Mouse (Mus musculus): Measurements from ENCODE around the gene Chpt1. TPM values are rescaled to one million over a fixed set of nuclear protein-coding genes. Genes with fewer than 3 reads are reported as not detected.
"Not testable (repeated sequence)": the region's sequence is repeated elsewhere in the genome, so short reads cannot be mapped to it uniquely, and the experiment has no call there.

The Chpt1 gene
- polyA plus RNA-seq, 1 experiment: 90.5 TPM

DNA sequence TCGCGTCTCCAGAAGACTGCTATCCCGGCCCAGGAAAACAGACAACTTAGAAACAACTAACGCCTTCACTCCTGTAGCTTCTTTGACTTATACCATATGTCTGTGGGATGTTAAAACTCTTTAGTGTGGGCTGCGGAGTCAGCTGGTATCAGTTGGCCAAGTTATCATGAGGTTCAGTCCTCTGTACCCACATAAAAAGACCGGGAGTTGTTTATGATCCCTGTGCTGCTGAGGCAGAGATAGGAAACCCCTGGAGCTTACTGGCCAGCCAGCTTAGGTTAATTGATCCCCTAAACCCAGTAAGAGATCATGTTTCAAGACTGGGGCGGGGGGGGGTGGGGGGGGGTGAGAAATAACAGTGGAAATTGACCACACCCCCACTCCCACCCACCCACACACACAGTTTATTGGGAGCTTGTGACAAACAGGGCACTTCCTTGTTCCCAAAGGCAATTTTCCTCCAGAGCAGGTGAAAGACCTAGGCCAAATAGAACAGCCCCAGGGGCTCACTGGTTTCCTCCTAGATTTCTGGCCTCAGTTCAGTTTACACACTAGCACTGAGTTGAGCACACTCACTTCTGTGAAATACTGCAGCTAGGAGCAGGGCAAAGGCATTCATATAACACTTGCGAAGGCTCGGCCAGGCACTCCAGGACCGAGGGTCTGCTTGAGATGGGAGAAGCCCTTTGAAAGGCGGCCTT lies 6.9 kb downstream of the Chpt1 start:
- peak overlapping the region; percentile 53 for H3K27ac ChIP-seq (ENCODE audit: insufficient read depth, low read depth, low read length)
- no peaks in the 10 kb centered on the region for H3K27me3 ChIP-seq (ENCODE audit: control insufficient read depth, insufficient read depth, low read length)
- TF ChIP-seq CTCF (IDR thresholded peaks at IDR 0.05; ENCODE audit: extremely low read depth, insufficient read length, insufficient replicate concordance, low read depth, low read length) (no peak), POLR2A (IDR thresholded peaks at IDR 0.05; ENCODE audit: low read depth, low read length) (no peak)
- peaks cover 2% of the 10 kb centered on the region; the same call in 1 of the 2 replicates for H3K36me3 ChIP-seq (ENCODE audit: control insufficient read depth, insufficient read depth, low read length)
- no peak overlapping the region for H3K4me3 ChIP-seq (ENCODE audit: low read depth, low read length)
- peaks cover 12% of the 10 kb centered on the region; the same call in 1 of the 2 replicates for H3K4me1 ChIP-seq (ENCODE audit: control insufficient read depth, insufficient read depth, insufficient read length, low read length)
- 29% methylated on average over 11 of the region's 11 CpGs for WGBS

DNA sequence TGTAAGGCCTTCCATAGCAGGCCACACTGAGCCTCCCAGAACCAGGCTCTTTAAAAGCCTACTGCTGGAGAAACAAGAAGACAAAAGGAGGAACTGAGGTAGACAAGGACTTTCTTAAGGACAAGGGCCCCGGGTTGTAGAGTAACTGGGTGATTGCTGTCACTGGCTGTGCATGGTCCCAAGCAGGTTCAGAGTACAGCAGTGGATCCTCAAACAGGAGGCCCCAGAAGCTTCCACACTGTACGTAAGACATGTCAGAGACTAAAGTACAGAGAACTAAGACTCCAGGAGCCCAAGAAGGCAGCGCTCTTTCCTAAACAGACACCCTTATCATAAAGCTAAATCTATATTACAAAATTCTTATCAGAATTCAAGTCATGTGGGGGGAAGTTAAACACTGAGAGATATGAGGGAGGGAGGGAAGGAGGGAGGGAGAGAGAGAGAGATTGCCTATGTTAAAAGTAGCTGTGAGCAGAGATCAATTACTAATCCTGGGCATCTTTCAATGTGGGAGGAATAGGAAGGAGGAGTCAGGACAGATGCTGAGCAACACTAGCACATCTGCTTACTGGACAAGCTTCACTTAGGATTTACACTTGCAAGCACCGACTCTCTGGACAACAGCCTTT lies 8.8 kb downstream of the Chpt1 start:
- no peak overlapping the region for H3K4me3 ChIP-seq (ENCODE audit: low read depth, low read length)
- WGBS: 30% methylated on average over 4 of the region's 4 CpGs
- peaks cover 4% of the 10 kb centered on the region for H3K36me3 ChIP-seq (ENCODE audit: control insufficient read depth, insufficient read depth, low read length)
- no peak overlapping the region for H3K27ac ChIP-seq (ENCODE audit: insufficient read depth, low read depth, low read length)
- H3K4me1 ChIP-seq (ENCODE audit: control insufficient read depth, insufficient read depth, insufficient read length, low read length): peaks cover 14% of the 10 kb centered on the region; the same call in 1 of the 2 replicates
- TF ChIP-seq CTCF (IDR thresholded peaks at IDR 0.05; ENCODE audit: extremely low read depth, insufficient read length, insufficient replicate concordance, low read depth, low read length): no peak
- no peak for TF ChIP-seq POLR2A (IDR thresholded peaks at IDR 0.05; ENCODE audit: low read depth, low read length)
- no peaks in the 10 kb centered on the region for H3K27me3 ChIP-seq (ENCODE audit: control insufficient read depth, insufficient read depth, low read length)

DNA sequence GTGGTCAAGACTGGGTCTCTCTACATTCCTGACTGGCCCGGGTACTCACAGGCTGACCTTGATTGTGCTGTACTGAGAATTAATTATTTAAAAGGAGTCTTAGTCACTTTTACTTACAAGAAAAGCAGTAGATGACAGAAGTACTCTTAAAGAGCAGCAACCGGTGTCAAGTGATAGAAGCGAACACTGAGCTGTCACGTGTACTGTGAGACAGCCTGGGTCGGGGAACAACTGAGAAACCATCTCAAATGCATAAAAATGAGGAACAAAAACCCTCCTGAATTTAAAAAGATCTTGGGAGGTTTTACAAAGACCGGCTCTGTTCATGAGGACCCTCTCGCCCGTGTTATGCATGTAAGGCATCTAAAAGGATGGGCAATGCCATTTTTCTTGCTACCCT lies 11.2 kb downstream of the Chpt1 start:
- TF ChIP-seq CTCF (IDR thresholded peaks at IDR 0.05; ENCODE audit: extremely low read depth, insufficient read length, insufficient replicate concordance, low read depth, low read length) (no peak), POLR2A (IDR thresholded peaks at IDR 0.05; ENCODE audit: low read depth, low read length) (no peak)
- peaks cover 8% of the 10 kb centered on the region for H3K36me3 ChIP-seq (ENCODE audit: control insufficient read depth, insufficient read depth, low read length)
- peaks cover 14% of the 10 kb centered on the region; the same call in 1 of the 2 replicates for H3K4me1 ChIP-seq (ENCODE audit: control insufficient read depth, insufficient read depth, insufficient read length, low read length)
- 85% methylated on average over 8 of the region's 8 CpGs for WGBS
- no peak overlapping the region for H3K27ac ChIP-seq (ENCODE audit: insufficient read depth, low read depth, low read length)
- no peaks in the 10 kb centered on the region for H3K27me3 ChIP-seq (ENCODE audit: control insufficient read depth, insufficient read depth, low read length)
- no peak overlapping the region for H3K4me3 ChIP-seq (ENCODE audit: low read depth, low read length)

DNA sequence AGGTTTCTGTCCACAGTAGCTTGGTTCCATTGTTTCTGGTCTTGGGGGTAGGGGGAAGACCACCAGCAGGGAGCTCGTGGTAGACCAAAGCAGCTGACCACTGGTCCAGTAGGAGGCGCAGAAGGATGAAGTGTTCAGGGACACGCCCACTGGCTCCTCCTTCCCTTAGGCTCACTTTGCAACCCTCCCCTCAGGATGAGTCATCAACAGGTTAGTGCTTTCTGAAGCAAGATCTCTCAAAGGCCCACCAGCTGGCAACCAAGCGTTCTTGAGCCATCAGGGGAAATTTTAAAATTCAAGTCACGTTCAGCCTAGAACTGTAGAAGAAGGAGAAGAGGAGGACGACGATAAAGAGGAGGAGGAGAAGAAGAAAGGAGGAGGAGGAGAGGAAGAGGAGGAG lies 12.2 kb downstream of the Chpt1 start:
- Histone ChIP-seq H3K27me3 (ENCODE audit: control insufficient read depth, insufficient read depth, low read length) (no peaks in the 10 kb centered on the region), H3K27ac (ENCODE audit: insufficient read depth, low read depth, low read length) (no peak overlapping the region), H3K4me1 (ENCODE audit: control insufficient read depth, insufficient read depth, insufficient read length, low read length) (peaks cover 10% of the 10 kb centered on the region; the same call in 1 of the 2 replicates), H3K4me3 (ENCODE audit: low read depth, low read length) (no peak overlapping the region), H3K36me3 (ENCODE audit: control insufficient read depth, insufficient read depth, low read length) (peaks cover 10% of the 10 kb centered on the region)
- 61% methylated on average over 7 of the region's 7 CpGs for WGBS
- TF ChIP-seq CTCF (IDR thresholded peaks at IDR 0.05; ENCODE audit: extremely low read depth, insufficient read length, insufficient replicate concordance, low read depth, low read length): peak; percentile 38; the same call in 1 of the 2 replicates
- TF ChIP-seq POLR2A (IDR thresholded peaks at IDR 0.05; ENCODE audit: low read depth, low read length): no peak

DNA sequence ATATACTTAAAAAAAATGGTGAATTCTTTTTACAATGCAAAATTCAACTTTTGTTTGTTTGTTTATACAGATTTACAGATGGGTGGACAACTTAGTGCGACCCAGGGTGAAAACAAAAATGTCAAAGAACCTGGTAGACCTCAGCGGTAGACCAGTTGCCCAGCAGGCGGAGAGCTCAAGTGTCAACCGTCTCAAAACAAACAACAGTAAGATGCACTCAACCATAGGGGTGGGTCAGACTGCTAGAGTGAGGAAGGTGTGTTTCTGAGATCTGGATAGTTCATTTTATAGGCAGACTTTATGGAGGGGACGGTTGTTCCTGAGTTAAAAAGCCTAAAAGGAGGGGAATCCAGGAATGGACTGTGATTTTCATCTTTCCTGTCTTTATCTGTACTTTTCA lies 15.2 kb downstream of the Chpt1 start:
- H3K27me3 ChIP-seq (ENCODE audit: control insufficient read depth, insufficient read depth, low read length): no peaks in the 10 kb centered on the region
- 91% methylated on average over 5 of the region's 5 CpGs for WGBS

DNA sequence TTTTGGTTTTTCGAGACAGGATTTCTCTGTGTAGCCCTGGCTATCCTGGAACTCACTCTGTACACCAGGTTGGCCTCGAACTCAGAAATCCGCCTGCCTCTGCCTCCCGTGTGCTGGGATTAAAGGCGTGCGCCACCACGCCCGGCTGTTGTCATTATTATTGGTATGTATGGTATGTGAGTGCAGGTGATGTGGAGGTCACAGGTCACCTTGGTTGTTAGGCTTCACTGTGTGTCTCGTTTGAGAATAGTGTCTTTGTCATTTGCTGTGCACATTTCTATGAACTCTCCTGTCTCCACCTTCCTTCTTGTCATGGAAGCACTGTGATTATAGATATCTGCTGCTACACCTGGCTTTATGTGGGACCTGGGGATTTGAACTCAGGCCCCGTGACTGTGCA lies 21.0 kb downstream of the Chpt1 start:
- not testable (repeated sequence) for H3K4me1 ChIP-seq (ENCODE audit: control insufficient read depth, insufficient read depth, insufficient read length, low read length); H3K27me3 ChIP-seq (ENCODE audit: control insufficient read depth, insufficient read depth, low read length); H3K27ac ChIP-seq (ENCODE audit: insufficient read depth, low read depth, low read length); H3K4me3 ChIP-seq (ENCODE audit: low read depth, low read length)
- H3K36me3 ChIP-seq (ENCODE audit: control insufficient read depth, insufficient read depth, low read length): peaks cover 27% of the 10 kb centered on the region
- 86% methylated on average over 10 of the region's 10 CpGs for WGBS

More for the DNA sequence above, 15.2 kb downstream of the Chpt1 start:
- Histone ChIP-seq H3K27ac (ENCODE audit: insufficient read depth, low read depth, low read length) (no peak overlapping the region), H3K36me3 (ENCODE audit: control insufficient read depth, insufficient read depth, low read length) (peaks cover 23% of the 10 kb centered on the region), H3K4me3 (ENCODE audit: low read depth, low read length) (no peak overlapping the region), H3K4me1 (ENCODE audit: control insufficient read depth, insufficient read depth, insufficient read length, low read length) (0 out of 2 replicates have a peak, but pooled peaks cover 2% of the 10 kb centered on the region)
- TF ChIP-seq CTCF (IDR thresholded peaks at IDR 0.05; ENCODE audit: extremely low read depth, insufficient read length, insufficient replicate concordance, low read depth, low read length) (no peak), POLR2A (IDR thresholded peaks at IDR 0.05; ENCODE audit: low read depth, low read length) (no peak)

DNA sequence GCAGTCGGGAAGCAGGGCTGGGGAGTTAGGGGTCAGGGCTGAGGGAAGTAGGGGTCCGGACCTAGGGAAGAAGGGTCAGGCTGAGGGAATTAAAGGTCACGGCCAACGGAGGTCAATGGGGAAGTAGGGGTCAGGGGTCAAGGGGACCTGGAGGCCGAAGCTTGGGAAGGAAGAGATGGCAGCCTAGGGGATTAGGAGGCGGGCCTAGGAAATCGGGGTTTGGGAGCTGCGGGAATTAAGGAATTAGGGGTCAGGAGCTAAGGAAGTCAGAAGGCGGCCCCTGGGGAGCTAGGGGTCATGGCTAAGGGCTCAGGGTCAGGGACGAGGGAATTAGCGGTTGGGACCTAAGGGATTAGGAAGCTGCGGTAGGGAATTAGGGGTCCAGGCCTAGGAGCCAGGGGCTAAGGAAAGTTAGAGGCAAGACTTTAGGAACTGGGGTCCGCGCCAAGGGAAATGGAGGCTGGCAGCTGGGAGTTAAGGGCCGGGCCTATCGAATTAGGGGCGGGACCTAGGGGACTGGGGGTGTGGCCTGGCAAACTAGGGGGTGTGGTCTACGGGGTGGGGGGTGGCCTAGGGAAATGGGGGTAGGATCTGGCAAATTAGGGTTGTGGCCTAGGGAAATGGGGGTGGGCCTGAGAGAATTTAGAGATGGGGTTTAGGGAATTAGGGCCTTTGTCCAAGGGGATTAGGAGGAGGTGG lies 43.6 kb downstream of the Chpt1 start:
- Histone ChIP-seq H3K36me3 (ENCODE audit: control insufficient read depth, insufficient read depth, low read length) (peaks cover 3% of the 10 kb centered on the region; the same call in 1 of the 2 replicates), H3K4me3 (ENCODE audit: low read depth, low read length) (no peak overlapping the region), H3K27ac (ENCODE audit: insufficient read depth, low read depth, low read length) (no peak overlapping the region), H3K27me3 (ENCODE audit: control insufficient read depth, insufficient read depth, low read length) (no peaks in the 10 kb centered on the region), H3K4me1 (ENCODE audit: control insufficient read depth, insufficient read depth, insufficient read length, low read length) (peaks cover 4% of the 10 kb centered on the region)
- 83% methylated on average over 18 of the region's 18 CpGs for WGBS
- TF ChIP-seq POLR2A (IDR thresholded peaks at IDR 0.05; ENCODE audit: low read depth, low read length) (no peak), CTCF (IDR thresholded peaks at IDR 0.05; ENCODE audit: extremely low read depth, insufficient read length, insufficient replicate concordance, low read depth, low read length) (no peak)

Measured in small intestine, adult 2 months (tissue).